Mouse (Mus musculus) gastrocnemius, adult 2 months (tissue): Measurements from ENCODE around the gene 1810049J17Rik. TPM values are rescaled to one million over a fixed set of nuclear protein-coding genes. Genes with fewer than 3 reads are reported as not detected.

ENCODE experiments used
- DNase-seq: peaks from one replicate; pipeline ENCODE4 v3.0.0; 2022
- H3K27ac ChIP-seq: fragments of 200-600 bp; 2 replicates; pipeline ENCODE4 v1.8.1; 2022; ENCODE audit warnings: mild to moderate bottlenecking
- H3K4me3 ChIP-seq: fragments of 200-600 bp; 2 replicates; pipeline ENCODE4 v1.8.1; 2022; ENCODE audit warnings: mild to moderate bottlenecking, moderate library complexity
- CTCF ChIP-seq: fragments of 200-600 bp; IDR thresholded peaks from 2 replicates; pipeline ENCODE4 v1.8.1; 2022; ENCODE audit warnings: antibody characterized with exemption, mild to moderate bottlenecking, moderate library complexity
- intact Hi-C: fragments of 180-260 bp; cut with DNase I; formaldehyde crosslinking; loops from one replicate; pipeline ENCODE4 v1.15.1; 2025
- total RNA-seq, 2 experiments: library from RNA; stranded (reverse); gene quantifications; 2 replicates each; pipeline ENCODE4 v1.2.3; 2021

Gene 1810049J17Rik
- total RNA-seq, 2 experiments from 2014 or later = not detected

DNA sequence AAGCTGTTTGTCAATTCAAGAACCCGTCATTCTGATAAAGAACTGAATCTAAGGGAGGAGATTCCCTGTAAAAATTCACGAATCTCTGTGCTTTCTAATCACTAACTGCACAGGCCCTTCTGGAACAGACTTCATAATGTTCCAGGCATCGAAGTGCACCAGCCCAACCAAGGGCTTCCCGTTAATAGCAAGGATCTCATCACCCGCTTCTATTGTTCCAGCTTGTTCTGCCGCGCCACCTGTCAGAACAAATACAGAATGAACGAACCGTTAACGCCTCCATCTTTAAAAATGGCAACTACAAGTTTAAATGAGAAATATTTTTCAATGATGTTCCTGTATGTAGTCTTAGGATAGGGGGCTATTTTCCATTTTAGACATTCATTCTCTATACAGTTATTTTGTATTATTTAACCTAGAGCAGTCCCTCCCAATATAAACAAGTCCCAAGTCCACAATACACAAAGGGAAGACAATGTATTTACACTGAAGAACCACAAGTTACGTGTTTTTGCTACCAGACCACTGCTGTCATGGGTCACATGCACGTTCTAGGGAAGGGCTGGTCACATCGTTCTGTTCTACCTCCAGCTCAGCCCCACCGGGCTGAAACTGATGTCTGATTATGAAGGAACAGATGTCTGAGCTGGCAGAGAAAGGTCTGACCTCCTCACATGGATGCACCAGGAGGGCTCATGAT is 40.5 kb upstream of the 1810049J17Rik start:
- DNase-seq = no peak
- H3K27ac ChIP-seq = no peak overlapping the region
- no peak overlapping the region for H3K4me3 ChIP-seq
- intact Hi-C loops = no loop called here
- TF ChIP-seq CTCF = no peak

DNA sequence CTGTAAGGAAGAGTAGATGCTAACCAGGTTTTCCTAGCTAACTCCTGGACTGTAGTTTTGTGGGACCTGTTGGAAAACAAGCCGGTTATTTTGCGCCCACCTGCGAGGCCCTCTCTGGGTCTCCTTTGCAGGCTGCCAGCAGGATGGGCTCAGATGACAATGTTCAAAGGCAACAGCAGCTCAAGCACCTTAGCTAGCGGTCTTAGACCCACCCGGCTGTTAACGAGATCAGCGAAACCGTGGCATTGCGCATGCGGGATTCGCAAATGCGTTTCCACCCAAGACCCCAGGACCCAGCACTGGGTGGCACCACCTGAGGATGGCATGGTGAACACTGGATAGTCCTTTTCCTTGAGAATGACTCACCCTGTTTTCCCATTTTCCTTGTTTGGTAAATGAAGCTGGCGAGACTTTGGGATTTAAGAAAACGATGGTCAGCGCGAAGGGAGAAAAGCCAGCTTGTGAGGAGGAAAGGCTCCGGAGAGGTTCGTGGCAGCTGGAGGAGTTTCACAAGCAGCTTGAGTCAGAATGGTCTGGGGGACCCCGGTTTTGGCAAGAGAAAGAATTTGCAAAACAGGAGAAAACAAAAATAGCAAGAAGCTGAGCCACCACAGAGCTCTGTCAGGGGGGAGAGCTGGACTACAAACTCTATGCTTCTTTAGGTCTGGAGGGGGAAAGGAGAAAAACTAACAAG is 39.0 kb upstream of the 1810049J17Rik start:
- intact Hi-C loops = no loop called here
- H3K4me3 ChIP-seq = no peak overlapping the region
- no peak for DNase-seq
- H3K27ac ChIP-seq = no peak overlapping the region
- TF ChIP-seq CTCF = no peak

DNA sequence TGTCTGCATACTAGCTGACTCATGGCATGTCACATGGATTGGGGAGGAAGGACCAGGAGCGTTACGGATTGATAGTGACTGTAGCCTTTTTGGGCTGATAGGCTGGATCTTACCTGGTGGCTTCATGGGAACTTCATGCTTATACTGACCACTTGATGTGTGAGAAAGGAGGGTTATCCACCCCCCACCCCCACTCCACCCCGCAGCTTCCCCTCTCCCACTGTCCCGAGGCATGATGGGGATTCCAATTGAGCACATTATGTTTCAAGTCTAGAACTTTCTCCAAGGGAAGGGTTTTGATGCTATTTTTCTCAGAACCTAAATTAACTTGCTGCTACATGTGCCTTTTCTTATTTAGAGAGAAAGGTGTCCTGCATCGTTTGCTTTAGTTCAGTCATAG is 36.7 kb upstream of the 1810049J17Rik start:
- TF ChIP-seq CTCF = no peak
- intact Hi-C loops = no loop called here
- H3K4me3 ChIP-seq = no peak overlapping the region

DNA sequence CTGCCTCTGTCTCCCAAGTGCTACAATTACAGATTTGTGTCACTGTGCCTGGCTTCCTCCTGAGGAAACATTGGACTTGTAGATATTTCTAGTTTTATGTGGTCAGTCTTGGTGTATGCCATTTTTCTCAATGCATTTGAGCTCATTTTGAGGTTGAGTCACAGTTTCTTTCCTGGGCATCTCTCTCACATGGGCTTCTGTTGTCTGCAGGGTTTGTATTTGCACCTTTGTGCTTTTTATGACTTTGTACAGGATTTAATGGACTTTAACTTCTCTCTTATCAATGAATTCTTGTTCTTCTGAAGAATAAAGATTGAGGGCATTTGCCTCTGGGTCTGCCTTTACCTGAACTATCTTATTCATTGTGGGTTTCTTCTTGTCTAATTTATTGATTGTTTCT is 35.8 kb upstream of the 1810049J17Rik start:
- H3K4me3 ChIP-seq = no peak overlapping the region
- no peak overlapping the region for H3K27ac ChIP-seq
- DNase-seq = no peak
- no peak for TF ChIP-seq CTCF
- intact Hi-C loops = no loop called here

More for the DNA sequence above, 36.7 kb upstream of the 1810049J17Rik start:
- DNase-seq = no peak
- no peak overlapping the region for H3K27ac ChIP-seq

DNA sequence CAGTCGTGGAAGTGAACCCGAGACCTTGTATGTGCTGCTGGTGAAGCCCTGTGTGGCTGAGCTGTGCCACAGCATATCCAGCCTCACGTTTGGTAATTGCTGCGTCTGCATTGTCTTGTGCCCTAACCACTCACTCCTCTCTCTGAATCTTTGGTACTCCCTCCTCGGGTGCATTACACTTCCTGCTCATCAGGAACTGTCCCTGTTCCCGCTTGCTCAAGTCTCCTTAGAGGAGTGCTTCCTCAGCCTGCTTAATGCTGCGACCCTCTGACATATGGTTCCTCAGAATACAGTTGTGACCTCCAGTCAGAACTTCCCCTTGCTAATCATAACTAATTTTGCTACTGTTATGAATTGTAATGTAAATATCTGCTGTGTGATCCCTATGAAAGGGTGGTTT is 34.2 kb upstream of the 1810049J17Rik start:
- intact Hi-C loops = no loop called here
- TF ChIP-seq CTCF = no peak
- H3K4me3 ChIP-seq = no peak overlapping the region
- H3K27ac ChIP-seq = no peak overlapping the region
- DNase-seq = no peak

DNA sequence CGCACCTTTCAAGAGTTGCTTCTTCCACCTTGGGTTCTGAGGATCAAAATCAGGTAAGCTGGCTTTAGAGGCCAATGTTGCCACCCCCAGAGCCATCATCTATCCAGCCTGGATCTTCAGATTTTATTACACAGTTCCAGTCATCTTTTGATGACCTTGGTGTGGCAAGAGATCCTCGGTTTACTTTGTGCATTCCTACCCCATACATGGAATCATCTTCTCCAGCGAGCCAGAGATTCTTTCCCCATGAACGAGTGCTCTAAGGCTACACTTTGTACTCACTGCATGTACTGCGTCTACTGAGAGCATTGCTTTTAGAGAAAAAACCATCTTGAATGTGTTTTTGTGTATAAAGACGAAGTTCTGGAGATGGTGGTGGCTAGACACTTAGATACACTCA is 33.6 kb upstream of the 1810049J17Rik start:
- Histone ChIP-seq H3K27ac (no peak overlapping the region), H3K4me3 (no peak overlapping the region)
- intact Hi-C loops = no loop called here
- no peak for DNase-seq
- no peak for TF ChIP-seq CTCF

DNA sequence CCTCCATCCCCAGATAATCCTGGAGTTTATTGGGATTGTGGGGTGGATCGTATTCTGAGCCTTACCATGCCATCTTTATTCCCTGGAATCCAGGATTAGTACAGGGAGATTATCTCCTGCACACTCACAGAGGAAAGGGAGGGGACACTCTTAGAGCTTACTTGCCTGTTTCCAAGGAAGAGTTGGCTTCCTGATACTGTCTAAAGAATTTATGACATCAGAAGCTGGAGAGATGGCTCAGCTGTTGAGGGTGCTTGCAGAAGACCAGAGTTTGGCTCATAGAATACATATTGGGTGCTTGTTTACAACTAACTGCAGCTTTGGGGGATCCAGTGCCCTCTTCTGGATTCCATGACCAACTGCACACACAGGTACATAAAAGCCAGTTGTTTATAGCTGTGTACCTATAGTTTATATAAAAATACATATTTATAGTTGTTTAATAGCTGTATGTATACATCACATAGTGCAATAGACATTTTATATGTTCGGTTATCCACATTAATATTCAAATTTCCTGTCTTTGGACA is 32.6 kb upstream of the 1810049J17Rik start:
- no peak overlapping the region for H3K27ac ChIP-seq

DNA sequence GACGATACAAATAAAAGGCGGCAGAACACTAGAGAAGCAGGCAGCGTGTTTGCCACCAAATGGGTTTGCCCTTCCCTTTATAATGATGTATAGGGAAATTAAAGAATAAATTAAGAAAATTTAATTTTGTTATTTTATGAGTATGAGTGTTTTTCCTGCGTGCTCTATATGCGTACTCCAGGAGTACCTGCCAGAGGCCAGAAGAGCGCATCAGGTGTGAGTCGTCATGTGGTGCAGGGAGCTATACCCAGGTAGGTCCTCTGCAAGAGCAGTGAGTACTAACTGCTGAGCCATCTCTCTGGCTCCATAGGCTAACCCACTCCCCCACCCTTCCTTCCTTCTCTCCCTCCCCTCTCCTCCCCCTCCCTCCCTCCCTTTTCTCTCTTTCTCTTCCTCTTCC is 29.8 kb upstream of the 1810049J17Rik start:
- no peak for DNase-seq
- intact Hi-C loops = no loop called here
- TF ChIP-seq CTCF = no peak
- no peak overlapping the region for H3K27ac ChIP-seq
- H3K4me3 ChIP-seq = no peak overlapping the region

More for the DNA sequence above, 32.6 kb upstream of the 1810049J17Rik start:
- no peak for DNase-seq
- no peak overlapping the region for H3K4me3 ChIP-seq
- intact Hi-C loops = no loop called here
- peak; percentile 20; the same call in 1 of the 2 replicates for TF ChIP-seq CTCF

DNA sequence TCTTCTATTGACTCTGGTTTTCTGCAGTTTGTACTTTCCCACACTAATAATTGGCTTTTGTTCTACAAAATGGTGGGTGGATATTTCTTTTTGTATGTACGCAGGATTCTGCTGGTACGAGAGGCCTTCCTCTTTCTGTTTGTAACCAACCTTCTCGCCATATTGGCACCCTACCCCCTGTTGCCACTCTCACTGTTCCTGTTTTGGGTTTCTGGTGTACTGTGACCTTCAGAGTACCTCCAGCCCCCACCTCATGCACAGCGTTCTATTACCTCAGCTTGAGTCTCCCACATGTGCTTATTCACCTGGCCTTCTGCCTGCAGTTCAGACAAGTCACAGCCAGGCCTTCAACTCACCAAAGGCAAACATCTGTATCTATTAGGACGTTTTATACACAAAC is 28.1 kb upstream of the 1810049J17Rik start:
- DNase-seq = no peak
- TF ChIP-seq CTCF = no peak
- intact Hi-C loops = no loop called here
- no peak overlapping the region for H3K4me3 ChIP-seq
- no peak overlapping the region for H3K27ac ChIP-seq

DNA sequence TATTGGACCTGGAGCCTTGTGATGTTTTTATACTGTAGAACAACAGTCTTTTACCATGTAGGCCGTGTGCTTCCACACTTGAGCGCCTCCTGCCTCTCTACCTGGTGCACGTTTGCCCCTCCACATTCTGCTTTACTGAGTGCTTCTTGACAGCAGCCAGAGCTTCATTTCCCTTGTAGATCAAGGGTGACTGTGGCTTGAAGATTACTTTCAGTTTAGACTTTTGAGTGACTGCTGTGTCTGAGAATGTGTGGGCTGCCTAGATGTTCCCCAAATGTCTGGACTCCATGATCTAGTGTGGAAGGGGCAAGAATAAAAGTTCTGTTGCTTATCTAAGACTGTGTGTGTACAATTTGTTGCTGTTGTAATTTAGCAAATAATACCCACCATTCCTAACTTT is 27.3 kb upstream of the 1810049J17Rik start:
- Histone ChIP-seq H3K27ac (no peak overlapping the region), H3K4me3 (no peak overlapping the region)
- no peak for TF ChIP-seq CTCF
- intact Hi-C loops = no loop called here
- no peak for DNase-seq

DNA sequence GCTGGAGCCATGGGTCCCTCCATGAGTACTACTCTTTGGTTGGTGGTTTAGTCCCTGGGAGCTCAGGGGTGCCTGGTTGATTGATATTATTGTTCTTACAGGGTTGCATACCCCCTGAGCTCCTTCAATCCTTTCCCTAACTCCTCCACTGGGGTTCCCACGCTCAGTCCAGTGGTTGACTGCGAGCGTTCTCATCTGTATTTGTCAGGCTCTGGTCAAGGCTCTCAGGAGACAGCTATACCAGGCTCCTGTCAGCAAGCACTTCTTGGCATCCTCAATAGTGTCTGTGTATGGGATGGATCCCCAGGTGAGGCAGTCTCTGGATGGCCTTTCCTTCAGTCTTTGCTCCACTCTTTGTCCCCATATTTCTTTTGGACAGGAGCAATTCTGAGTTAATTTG is 25.2 kb upstream of the 1810049J17Rik start:
- Histone ChIP-seq H3K27ac (no peak overlapping the region), H3K4me3 (no peak overlapping the region)
- intact Hi-C loops = no loop called here
- TF ChIP-seq CTCF = no peak
- no peak for DNase-seq

DNA sequence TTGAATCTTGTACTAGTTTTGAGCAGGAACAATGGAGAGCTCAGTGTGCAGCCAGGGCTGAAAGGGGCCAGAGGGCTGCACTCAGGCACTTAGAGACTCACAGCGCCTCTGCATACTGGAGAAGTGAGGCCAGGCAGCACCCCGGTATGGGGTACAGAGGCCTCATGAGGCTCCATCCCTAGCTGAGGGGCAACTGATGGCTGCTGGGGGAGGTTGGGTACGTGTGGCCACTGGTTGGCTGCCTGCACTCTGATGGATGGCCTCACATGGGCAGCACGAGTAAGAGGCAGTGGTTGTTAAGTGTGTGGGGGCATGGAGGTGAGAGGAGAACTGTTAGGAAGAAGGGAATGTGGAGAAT is 19.7 kb upstream of the 1810049J17Rik start:
- Histone ChIP-seq H3K4me3 (no peak overlapping the region), H3K27ac (peak overlapping the region; percentile 50)
- no peak for TF ChIP-seq CTCF
- no peak for DNase-seq
- intact Hi-C loops = no loop called here

DNA sequence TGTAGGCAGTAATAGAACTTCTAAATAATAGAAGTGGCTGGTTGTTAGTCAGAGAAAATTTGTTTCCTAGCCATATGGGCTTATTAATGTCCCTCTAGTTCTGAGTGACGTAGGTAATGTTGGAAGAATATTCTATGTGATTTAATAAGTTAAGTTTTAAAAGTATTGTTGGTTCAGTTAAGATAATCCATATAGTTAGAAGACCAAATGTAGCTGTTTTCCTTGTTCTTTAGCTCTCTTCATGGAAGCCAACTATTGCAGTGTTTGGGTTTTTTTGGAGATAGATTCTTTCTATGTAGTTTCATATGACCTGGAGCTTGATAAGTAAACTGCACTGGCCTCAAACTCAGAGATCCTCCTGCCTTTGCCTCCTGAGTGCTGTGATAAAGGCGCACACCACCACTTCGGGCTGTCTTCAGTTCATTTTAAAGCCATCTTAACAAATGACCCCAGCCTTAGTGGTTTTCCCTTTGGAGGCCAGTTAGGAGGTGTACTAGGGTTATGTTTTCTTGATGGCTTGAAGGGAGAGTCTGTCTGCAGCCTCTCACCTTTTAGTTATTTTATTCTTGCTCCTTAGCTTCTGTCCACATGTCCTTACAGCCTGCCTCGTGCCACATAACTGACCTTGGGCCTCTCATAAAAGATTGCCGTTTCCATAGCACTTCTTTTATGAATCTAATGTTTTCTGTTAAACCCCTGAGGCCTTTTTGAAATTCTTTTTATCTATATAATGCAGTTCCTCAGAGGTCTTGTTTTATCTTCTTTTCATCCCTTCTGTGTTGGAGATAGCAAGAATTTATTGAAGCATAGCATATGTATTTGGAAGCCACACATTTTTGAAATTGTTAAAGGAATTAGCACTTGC is 19.1 kb upstream of the 1810049J17Rik start:
- H3K27ac ChIP-seq = peak overlapping the region; percentile 50; the same call in 1 of the 2 replicates
- intact Hi-C loops = no loop called here
- TF ChIP-seq CTCF = no peak
- no peak overlapping the region for H3K4me3 ChIP-seq
- DNase-seq = no peak
